Mouse (Mus musculus) kidney, postnatal 0 days (tissue): ENCODE data around the gene Relb. TPM values are rescaled to one million over a fixed set of nuclear protein-coding genes. Genes with fewer than 3 reads are reported as not detected.

Experiments used
- ATAC-seq: fragments of 200-750 bp; cut with Nextera tagmentation; replicated peaks from 2 replicates; pipeline ENCODE4 v1.8.0; 2017; ENCODE audit warnings: low read depth, moderate number of reproducible peaks, moderate TSS enrichment, moderate library complexity; ENCODE audit not compliant: low FRiP score
- DNase-seq: peaks from one replicate; pipeline ENCODE4 v3.0.0-alpha.2; 2016; ENCODE audit warnings: low spot score
- H3K27ac ChIP-seq: fragments of 300-500 bp; sonication (generic); 2 replicates; pipeline ENCODE4 v1.5.1; 2014; ENCODE audit warnings: mild to moderate bottlenecking
- H3K27me3 ChIP-seq: fragments of 300-500 bp; sonication (generic); 2 replicates; pipeline ENCODE4 v1.6.1; 2014; ENCODE audit warnings: low read length, mixed read lengths; ENCODE audit not compliant: insufficient read depth
- H3K36me3 ChIP-seq: fragments of 300-500 bp; sonication (generic); 2 replicates; pipeline ENCODE4 v1.6.1; 2014; ENCODE audit warnings: low read length, mixed read lengths; ENCODE audit not compliant: insufficient read depth
- H3K4me1 ChIP-seq: fragments of 300-500 bp; sonication (generic); replicated peaks from 2 replicates; pipeline ENCODE4 v1.6.1; 2014; ENCODE audit warnings: antibody characterized with exemption, low read length, mixed read lengths; ENCODE audit not compliant: insufficient read depth
- H3K4me2 ChIP-seq: fragments of 300-500 bp; sonication (generic); 2 replicates; pipeline ENCODE4 v1.6.1; 2014; ENCODE audit warnings: mild to moderate bottlenecking, low read length, moderate library complexity, mixed read lengths
- H3K4me3 ChIP-seq: fragments of 300-500 bp; sonication (generic); replicated peaks from 2 replicates; pipeline ENCODE4 v1.5.1; 2014; ENCODE audit warnings: low read depth, low read length
- H3K9ac ChIP-seq: fragments of 300-500 bp; sonication (generic); 2 replicates; pipeline ENCODE4 v1.6.1; 2014; ENCODE audit warnings: low read depth, low read length
- H3K9me3 ChIP-seq: fragments of 300-500 bp; sonication (generic); replicated peaks from 2 replicates; pipeline ENCODE4 v1.6.1; 2016; ENCODE audit warnings: low read length, inconsistent platforms, mixed read lengths
- CTCF ChIP-seq: IDR thresholded peaks from 2 replicates; pipeline ENCODE4 v1.5.1; 2016; ENCODE audit warnings: antibody characterized with exemption, low read depth, mild to moderate bottlenecking, moderate library complexity
- WGBS: fragments of 180-500 bp; shearing (Covaris S2); extraction: QIAGEN DNeasy Blood & Tissue Kit; methylation state at CpG from one replicate; pipeline ENCODE4 v1.1.7; 2014; 5-methylcytosine and 5-hydroxymethylcytosine counted together
- polyA plus RNA-seq: library from polyadenylated mRNA; unstranded; fragments of >200 nt; fragmentation: Nextera tagmentation; extraction: Ambion mirVana; gene quantifications from 2 replicates; pipeline ENCODE4 v1.2.1, GENCODE M21; 2015

The Relb gene
- polyA plus RNA-seq, 1 experiment from 2014 or later = 10.6 TPM

- peak; percentile 85 for ATAC-seq
- peaks cover 13% of the 10 kb centered on the region; the same call in 1 of the 2 replicates for H3K27me3 ChIP-seq
- H3K4me2 ChIP-seq = peak overlapping the region; percentile 71
- peaks cover 13% of the 10 kb centered on the region; the same call in 1 of the 2 replicates for H3K36me3 ChIP-seq
- H3K9ac ChIP-seq = peak overlapping the region; percentile 84
- H3K4me1 ChIP-seq = peaks cover 16% of the 10 kb centered on the region
- no peaks in the 10 kb centered on the region for H3K9me3 ChIP-seq
- under 1% methylated on average over 53 of the region's 53 CpGs for WGBS
- H3K4me3 ChIP-seq = peak overlapping the region; percentile 71
- peak; percentile 81 for DNase-seq
- H3K27ac ChIP-seq = peak overlapping the region; percentile 92
- TF ChIP-seq CTCF = no peak
Measured at GRCm38 (mm10) chr7:19572926-19573775, 56.1 kb downstream of the Relb start.

GRCm38 (mm10) chr7:19569647-19570046 lies 59.6 kb downstream of the Relb start:
- TF ChIP-seq CTCF = no peak
- Histone ChIP-seq H3K36me3 (peaks cover 27% of the 10 kb centered on the region; the same call in 1 of the 2 replicates), H3K27ac (no peak overlapping the region), H3K4me2 (no peak overlapping the region), H3K4me1 (peaks cover 9% of the 10 kb centered on the region), H3K4me3 (no peak overlapping the region), H3K27me3 (no peaks in the 10 kb centered on the region), H3K9me3 (no peaks in the 10 kb centered on the region), H3K9ac (no peak overlapping the region)
- WGBS = 79% methylated on average over 3 of the region's 3 CpGs
- DNase-seq (no peak), ATAC-seq (no peak)

- no peaks in the 10 kb centered on the region for H3K27me3 ChIP-seq
- WGBS = 86% methylated on average over 8 of the region's 8 CpGs
- H3K9ac ChIP-seq = no peak overlapping the region
- TF ChIP-seq CTCF = no peak
- H3K27ac ChIP-seq = no peak overlapping the region
- DNase-seq = no peak
- H3K9me3 ChIP-seq = no peaks in the 10 kb centered on the region
- H3K4me3 ChIP-seq = no peak overlapping the region
- peaks cover 32% of the 10 kb centered on the region; the same call in 1 of the 2 replicates for H3K36me3 ChIP-seq
- H3K4me2 ChIP-seq = no peak overlapping the region
- peaks cover 8% of the 10 kb centered on the region for H3K4me1 ChIP-seq
- peak; percentile 30; the same call in 1 of the 2 replicates for ATAC-seq
Measured at GRCm38 (mm10) chr7:19567426-19567825, 61.8 kb downstream of the Relb start.

- H3K36me3 ChIP-seq = peaks cover 32% of the 10 kb centered on the region; the same call in 1 of the 2 replicates
- no peak overlapping the region for H3K4me3 ChIP-seq
Measured at GRCm38 (mm10) chr7:19565803-19566202, 63.4 kb downstream of the Relb start.

GRCm38 (mm10) chr7:19564455-19564854 lies 64.8 kb downstream of the Relb start:
- Histone ChIP-seq H3K9ac (no peak overlapping the region), H3K4me3 (no peak overlapping the region), H3K27ac (no peak overlapping the region), H3K4me2 (no peak overlapping the region), H3K4me1 (peaks cover 16% of the 10 kb centered on the region), H3K9me3 (no peaks in the 10 kb centered on the region), H3K36me3 (peaks cover 24% of the 10 kb centered on the region; the same call in 1 of the 2 replicates), H3K27me3 (no peaks in the 10 kb centered on the region)
- DNase-seq (no peak), ATAC-seq (no peak)
- WGBS = 94% methylated on average over 4 of the region's 4 CpGs
- peak; percentile 39; the same call in 1 of the 2 replicates for TF ChIP-seq CTCF

More at GRCm38 (mm10) chr7:19565803-19566202, 63.4 kb downstream of the Relb start:
- peaks cover 4% of the 10 kb centered on the region; the same call in 1 of the 2 replicates for H3K4me1 ChIP-seq
- H3K9me3 ChIP-seq = no peaks in the 10 kb centered on the region
- ATAC-seq (no peak), DNase-seq (no peak)
- 87% methylated on average over 2 of the region's 2 CpGs for WGBS
- TF ChIP-seq CTCF = no peak
- H3K9ac ChIP-seq = no peak overlapping the region
- no peak overlapping the region for H3K4me2 ChIP-seq
- H3K27ac ChIP-seq = no peak overlapping the region
- H3K27me3 ChIP-seq = no peaks in the 10 kb centered on the region

- 82% methylated on average over 3 of the region's 3 CpGs for WGBS
- Histone ChIP-seq H3K4me3 (no peak overlapping the region), H3K27ac (no peak overlapping the region), H3K9ac (no peak overlapping the region), H3K4me1 (peaks cover 22% of the 10 kb centered on the region), H3K9me3 (no peaks in the 10 kb centered on the region), H3K36me3 (0 out of 2 replicates have a peak, but pooled peaks cover 19% of the 10 kb centered on the region), H3K27me3 (no peaks in the 10 kb centered on the region), H3K4me2 (no peak overlapping the region)
- TF ChIP-seq CTCF = no peak
- ATAC-seq (no peak), DNase-seq (no peak)
Measured at GRCm38 (mm10) chr7:19563884-19564283, 65.4 kb downstream of the Relb start.
